Mouse (Mus musculus): ENCODE results near the gene Stx6. TPM values are rescaled to one million over a fixed set of nuclear protein-coding genes. Genes with fewer than 3 reads are reported as not detected.

The Stx6 gene
- polyA plus RNA-seq, 1 experiment = 13.6 TPM

- Histone ChIP-seq H3K27me3 (ENCODE audit: control insufficient read depth, insufficient read depth, low read length) (no peaks in the 10 kb centered on the region), H3K4me1 (ENCODE audit: control insufficient read depth, insufficient read depth, low read length) (peaks cover 7% of the 10 kb centered on the region), H3K36me3 (ENCODE audit: control insufficient read depth, insufficient read depth, low read length) (no peaks in the 10 kb centered on the region), H3K27ac (ENCODE audit: control insufficient read depth, insufficient read depth, low read depth, low read length) (no peak overlapping the region), H3K4me3 (ENCODE audit: control insufficient read depth, low read depth, low read length) (no peak overlapping the region)
- no peak for TF ChIP-seq POLR2A (IDR thresholded peaks at IDR 0.05; ENCODE audit: control insufficient read depth, low read depth, low read length)
- no peak for TF ChIP-seq CTCF (IDR thresholded peaks at IDR 0.05; ENCODE audit: control insufficient read depth, insufficient read depth, insufficient replicate concordance, low read depth, low read length)
These were observed 77.1 kb downstream of the Stx6 start for GRCm38 (mm10) chr1:155235641-155236040.

DNA sequence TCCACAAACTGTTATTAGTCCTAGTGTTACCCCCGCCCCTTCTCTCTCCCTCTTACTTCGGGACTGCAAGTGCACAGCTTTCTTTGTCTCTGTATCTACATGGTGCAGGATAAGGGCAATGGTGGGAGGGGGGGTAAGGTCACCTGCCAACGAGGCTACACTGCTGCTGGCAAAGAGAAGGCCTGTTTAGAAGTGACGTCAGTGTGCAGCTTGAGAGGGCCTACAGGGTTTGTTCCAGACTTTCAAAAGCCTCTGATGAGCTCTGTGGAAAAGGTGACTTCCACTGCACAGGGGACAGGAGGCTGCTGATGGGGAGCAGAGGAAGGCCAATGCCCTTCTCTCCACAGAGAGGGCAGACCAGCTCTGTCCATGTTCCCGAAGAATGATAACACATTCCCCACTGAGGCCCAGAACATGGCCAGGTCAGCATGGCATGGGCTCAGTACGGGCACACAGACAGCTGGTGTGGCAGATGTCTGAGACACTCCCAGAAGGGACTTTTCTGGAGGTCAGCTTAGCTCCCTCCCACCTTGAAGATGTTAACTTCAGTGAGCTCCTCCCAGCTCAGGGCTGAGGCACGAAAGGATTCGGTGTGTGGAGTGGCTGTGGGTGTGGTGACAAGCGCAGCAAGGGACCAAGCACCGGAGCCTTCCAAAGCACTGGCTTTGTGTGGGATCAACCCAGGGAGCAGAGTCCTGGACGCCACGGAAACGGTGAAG is 78.0 kb downstream of the Stx6 start:
- Histone ChIP-seq H3K4me3 (ENCODE audit: control insufficient read depth, low read depth, low read length) (no peak overlapping the region), H3K27ac (ENCODE audit: control insufficient read depth, insufficient read depth, low read depth, low read length) (no peak overlapping the region), H3K4me1 (ENCODE audit: control insufficient read depth, insufficient read depth, low read length) (peaks cover 7% of the 10 kb centered on the region), H3K27me3 (ENCODE audit: control insufficient read depth, insufficient read depth, low read length) (no peaks in the 10 kb centered on the region), H3K36me3 (ENCODE audit: control insufficient read depth, insufficient read depth, low read length) (no peaks in the 10 kb centered on the region)
- TF ChIP-seq CTCF (IDR thresholded peaks at IDR 0.05; ENCODE audit: control insufficient read depth, insufficient read depth, insufficient replicate concordance, low read depth, low read length) (no peak), POLR2A (IDR thresholded peaks at IDR 0.05; ENCODE audit: control insufficient read depth, low read depth, low read length) (peak; percentile 24; the same call in 1 of the 2 replicates)

GRCm38 (mm10) chr1:155237390-155237789 is 78.9 kb downstream of the Stx6 start:
- Histone ChIP-seq H3K36me3 (ENCODE audit: control insufficient read depth, insufficient read depth, low read length) (no peaks in the 10 kb centered on the region), H3K4me1 (ENCODE audit: control insufficient read depth, insufficient read depth, low read length) (peaks cover 7% of the 10 kb centered on the region), H3K4me3 (ENCODE audit: control insufficient read depth, low read depth, low read length) (no peak overlapping the region), H3K27ac (ENCODE audit: control insufficient read depth, insufficient read depth, low read depth, low read length) (no peak overlapping the region), H3K27me3 (ENCODE audit: control insufficient read depth, insufficient read depth, low read length) (no peaks in the 10 kb centered on the region)
- no peak for TF ChIP-seq CTCF (IDR thresholded peaks at IDR 0.05; ENCODE audit: control insufficient read depth, insufficient read depth, insufficient replicate concordance, low read depth, low read length)
- no peak for TF ChIP-seq POLR2A (IDR thresholded peaks at IDR 0.05; ENCODE audit: control insufficient read depth, low read depth, low read length)

DNA sequence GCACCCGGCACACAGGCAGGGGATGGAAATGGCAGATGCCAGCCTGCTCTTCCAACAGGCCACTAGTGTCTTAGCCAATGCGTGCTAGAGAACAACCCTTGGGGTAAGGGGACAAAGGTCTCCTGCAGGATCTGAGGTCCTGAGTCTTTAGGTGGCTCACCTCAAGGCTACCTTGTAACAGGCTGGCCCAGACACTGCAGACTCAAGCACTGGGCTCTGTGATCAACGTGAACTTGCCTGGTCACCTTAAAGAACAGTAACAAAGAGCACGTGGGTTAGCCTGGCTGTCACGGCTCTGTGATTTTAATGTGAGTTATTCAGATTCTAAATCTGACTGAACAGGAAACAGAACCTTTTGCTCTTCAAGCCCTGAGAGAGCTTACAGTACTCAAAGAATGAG is 79.6 kb downstream of the Stx6 start:
- Histone ChIP-seq H3K27me3 (ENCODE audit: control insufficient read depth, insufficient read depth, low read length) (no peaks in the 10 kb centered on the region), H3K27ac (ENCODE audit: control insufficient read depth, insufficient read depth, low read depth, low read length) (no peak overlapping the region), H3K4me1 (ENCODE audit: control insufficient read depth, insufficient read depth, low read length) (peaks cover 7% of the 10 kb centered on the region), H3K4me3 (ENCODE audit: control insufficient read depth, low read depth, low read length) (no peak overlapping the region), H3K36me3 (ENCODE audit: control insufficient read depth, insufficient read depth, low read length) (no peaks in the 10 kb centered on the region)
- TF ChIP-seq CTCF (IDR thresholded peaks at IDR 0.05; ENCODE audit: control insufficient read depth, insufficient read depth, insufficient replicate concordance, low read depth, low read length) (no peak), POLR2A (IDR thresholded peaks at IDR 0.05; ENCODE audit: control insufficient read depth, low read depth, low read length) (no peak)

GRCm38 (mm10) chr1:155239169-155239568 is 80.7 kb downstream of the Stx6 start:
- Histone ChIP-seq H3K36me3 (ENCODE audit: control insufficient read depth, insufficient read depth, low read length) (no peaks in the 10 kb centered on the region), H3K27me3 (ENCODE audit: control insufficient read depth, insufficient read depth, low read length) (no peaks in the 10 kb centered on the region), H3K4me1 (ENCODE audit: control insufficient read depth, insufficient read depth, low read length) (peaks cover 7% of the 10 kb centered on the region), H3K4me3 (ENCODE audit: control insufficient read depth, low read depth, low read length) (no peak overlapping the region), H3K27ac (ENCODE audit: control insufficient read depth, insufficient read depth, low read depth, low read length) (no peak overlapping the region)
- TF ChIP-seq POLR2A (IDR thresholded peaks at IDR 0.05; ENCODE audit: control insufficient read depth, low read depth, low read length) = no peak
- no peak for TF ChIP-seq CTCF (IDR thresholded peaks at IDR 0.05; ENCODE audit: control insufficient read depth, insufficient read depth, insufficient replicate concordance, low read depth, low read length)

GRCm38 (mm10) chr1:155239962-155240717 is 81.6 kb downstream of the Stx6 start:
- Histone ChIP-seq H3K4me3 (ENCODE audit: control insufficient read depth, low read depth, low read length) (no peak overlapping the region), H3K27ac (ENCODE audit: control insufficient read depth, insufficient read depth, low read depth, low read length) (no peak overlapping the region), H3K4me1 (ENCODE audit: control insufficient read depth, insufficient read depth, low read length) (peaks cover 12% of the 10 kb centered on the region), H3K27me3 (ENCODE audit: control insufficient read depth, insufficient read depth, low read length) (no peaks in the 10 kb centered on the region; the same call in 1 of the 2 replicates), H3K36me3 (ENCODE audit: control insufficient read depth, insufficient read depth, low read length) (no peaks in the 10 kb centered on the region)
- no peak for TF ChIP-seq CTCF (IDR thresholded peaks at IDR 0.05; ENCODE audit: control insufficient read depth, insufficient read depth, insufficient replicate concordance, low read depth, low read length)
- no peak for TF ChIP-seq POLR2A (IDR thresholded peaks at IDR 0.05; ENCODE audit: control insufficient read depth, low read depth, low read length)

DNA sequence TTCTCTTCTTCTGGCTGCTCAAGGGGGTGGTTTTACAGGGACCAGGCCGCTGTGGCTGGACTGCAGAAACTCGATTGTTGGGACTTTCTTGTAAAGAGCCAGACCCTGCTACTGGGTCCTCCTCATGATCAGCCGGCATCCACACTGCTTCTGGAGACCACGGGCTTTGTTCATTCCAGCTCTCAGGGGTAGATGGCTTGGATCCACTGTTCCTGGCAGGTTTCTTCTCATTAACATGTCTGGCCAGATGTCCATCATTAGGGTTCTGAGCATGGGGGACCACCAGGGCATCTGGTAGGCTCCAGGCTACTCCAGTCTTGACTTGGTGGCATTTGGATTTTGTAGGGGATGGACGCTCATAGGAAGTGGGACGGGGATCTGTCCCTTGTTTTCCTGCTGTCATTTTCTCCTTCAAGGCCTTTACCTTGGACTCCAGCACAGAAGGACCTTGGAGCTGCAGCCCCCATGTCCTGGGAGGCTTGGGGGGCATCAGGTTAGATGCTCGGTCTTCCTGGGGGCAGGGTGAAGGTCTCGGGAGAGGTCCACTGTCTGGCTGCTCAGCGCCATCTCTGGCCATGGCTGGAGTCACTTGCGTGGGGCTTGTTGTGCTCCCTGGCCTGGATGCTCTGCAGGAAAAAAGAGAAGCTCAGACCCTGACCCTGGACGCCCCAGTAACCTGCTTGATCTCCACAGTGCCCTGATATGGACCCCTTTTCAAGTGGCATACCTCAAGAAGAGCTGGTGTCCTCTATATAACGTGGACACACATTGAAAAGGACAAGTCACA is 83.4 kb downstream of the Stx6 start:
- Histone ChIP-seq H3K27me3 (ENCODE audit: control insufficient read depth, insufficient read depth, low read length) (no peaks in the 10 kb centered on the region; the same call in 1 of the 2 replicates), H3K36me3 (ENCODE audit: control insufficient read depth, insufficient read depth, low read length) (no peaks in the 10 kb centered on the region), H3K27ac (ENCODE audit: control insufficient read depth, insufficient read depth, low read depth, low read length) (no peak overlapping the region), H3K4me3 (ENCODE audit: control insufficient read depth, low read depth, low read length) (no peak overlapping the region), H3K4me1 (ENCODE audit: control insufficient read depth, insufficient read depth, low read length) (peaks cover 12% of the 10 kb centered on the region)
- no peak for TF ChIP-seq POLR2A (IDR thresholded peaks at IDR 0.05; ENCODE audit: control insufficient read depth, low read depth, low read length)
- no peak for TF ChIP-seq CTCF (IDR thresholded peaks at IDR 0.05; ENCODE audit: control insufficient read depth, insufficient read depth, insufficient replicate concordance, low read depth, low read length)
